Mouse (Mus musculus): ENCODE results near the gene Nfe2l1. TPM values are rescaled to one million over a fixed set of nuclear protein-coding genes. Genes with fewer than 3 reads are reported as not detected.
A peak's percentile ranks its signal among the peaks of the same experiment; 100 is the strongest.

Nfe2l1 gene
- polyA plus RNA-seq, 1 experiment from 2014 or later = 52.6 TPM

DNA sequence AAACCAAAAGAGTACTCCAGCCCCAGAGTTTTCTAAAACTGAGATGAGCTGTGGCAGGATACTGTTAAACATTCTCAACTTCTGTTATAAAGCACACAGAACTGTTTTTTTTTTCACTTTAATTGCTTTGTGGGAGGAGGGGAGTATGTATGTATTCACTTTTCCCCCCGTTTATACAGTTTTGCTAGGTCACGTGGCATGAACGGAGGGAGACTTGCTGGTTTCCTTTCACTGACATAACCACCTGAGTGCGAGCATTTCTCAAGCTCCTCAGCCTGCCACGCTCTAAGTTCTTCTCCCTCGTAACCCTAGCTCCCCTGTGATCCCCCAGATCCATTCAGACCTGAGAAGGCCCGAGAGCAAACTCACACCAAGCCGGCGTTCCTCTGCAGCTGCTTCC is 57.4 kb downstream of the Nfe2l1 start:
- Histone ChIP-seq H3K4me3 (replicated peaks) (no peak overlapping the region), H3K27ac (no peak overlapping the region), H3K4me2 (replicated peaks) (no peak overlapping the region), H3K9me3 (no peaks in the 10 kb centered on the region), H3K4me1 (replicated peaks) (peaks cover 10% of the 10 kb centered on the region), H3K27me3 (replicated peaks) (no peaks in the 10 kb centered on the region), H3K9ac (no peak overlapping the region), H3K36me3 (peaks cover 23% of the 10 kb centered on the region)
- WGBS = 88% methylated on average over 9 of the region's 9 CpGs
- no peak for ATAC-seq

DNA sequence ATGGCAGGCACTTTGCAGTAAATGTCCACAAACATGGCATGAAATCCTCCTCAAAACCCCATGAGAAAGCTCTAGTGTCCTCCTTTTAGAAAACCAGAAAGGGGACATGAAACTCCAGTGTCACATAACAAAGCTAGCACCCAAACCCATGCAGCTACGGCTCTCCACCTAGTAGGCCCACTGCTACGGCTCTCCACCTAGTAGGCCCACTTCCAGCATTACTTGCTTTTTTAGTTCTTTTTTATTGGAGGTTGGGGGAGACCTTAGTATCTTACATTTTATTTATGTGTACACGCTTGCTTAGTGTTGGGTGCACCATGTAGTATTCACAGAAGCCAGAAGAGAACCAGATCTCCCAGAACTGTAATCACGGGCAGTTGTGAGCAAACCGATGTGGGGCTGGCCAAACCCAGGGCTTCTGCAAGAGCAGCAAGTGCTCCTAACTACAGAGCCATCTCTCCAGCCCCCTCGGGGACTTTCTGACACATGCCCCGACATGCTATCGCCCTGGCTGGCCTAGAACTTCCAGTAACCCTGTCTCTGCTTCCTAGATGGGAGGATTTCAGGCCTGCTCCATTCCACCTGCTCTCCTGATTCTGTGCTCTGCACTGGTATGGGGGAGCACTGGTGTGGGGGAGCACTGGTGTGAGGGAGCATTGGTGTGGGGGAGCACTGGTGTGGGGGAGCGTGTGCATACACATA is 58.3 kb downstream of the Nfe2l1 start:
- 96% methylated on average over 9 of the region's 9 CpGs for WGBS
- H3K27me3 ChIP-seq (replicated peaks) = no peaks in the 10 kb centered on the region
- H3K9ac ChIP-seq = no peak overlapping the region
- no peak overlapping the region for H3K4me3 ChIP-seq (replicated peaks)
- H3K9me3 ChIP-seq = no peaks in the 10 kb centered on the region
- no peak for ATAC-seq
- no peak overlapping the region for H3K27ac ChIP-seq
- H3K36me3 ChIP-seq = peaks cover 23% of the 10 kb centered on the region
- H3K4me2 ChIP-seq (replicated peaks) = no peak overlapping the region
- H3K4me1 ChIP-seq (replicated peaks) = peaks cover 5% of the 10 kb centered on the region

GRCm38 (mm10) chr11:96768240-96768639 is 61.5 kb downstream of the Nfe2l1 start:
- Histone ChIP-seq H3K9ac (no peak overlapping the region), H3K36me3 (peaks cover 23% of the 10 kb centered on the region), H3K4me1 (replicated peaks) (peaks cover 7% of the 10 kb centered on the region; the same call in 1 of the 2 replicates), H3K9me3 (no peaks in the 10 kb centered on the region), H3K4me2 (replicated peaks) (no peak overlapping the region), H3K27me3 (replicated peaks) (no peaks in the 10 kb centered on the region), H3K27ac (no peak overlapping the region), H3K4me3 (replicated peaks) (no peak overlapping the region)
- no peak for ATAC-seq
- WGBS = 63% methylated on average over 9 of the region's 9 CpGs

MicroRNAs encoded within 50 kb of the gene (microRNA counts, 519-probe panel; counts per million panel counts)
- 3,851 counts per million, percentile 92 among the panel's probes with 10 or more counts for microRNA mmu-miR-152

Other genes starting within 250 kb of the Nfe2l1 start
- gene Snx11, start 52.4 kb downstream of the Nfe2l1 start, polyA plus RNA-seq (2015; fragmentation: Nextera tagmentation; extraction: Ambion mirVana) = 14.4 and 14.6 TPM in 2 replicates
- gene Cbx1, start 40.8 kb downstream of the Nfe2l1 start, polyA plus RNA-seq (2015; fragmentation: Nextera tagmentation; extraction: Ambion mirVana) = 92.8 and 101 TPM in 2 replicates
- 93.5 and 94.6 TPM in 2 replicates for gene Copz2, start 19.9 kb upstream of the Nfe2l1 start, polyA plus RNA-seq (2015; fragmentation: Nextera tagmentation; extraction: Ambion mirVana)
- 64.2 and 66.7 TPM in 2 replicates for gene Cdk5rap3, start 86.5 kb upstream of the Nfe2l1 start, polyA plus RNA-seq (2015; fragmentation: Nextera tagmentation; extraction: Ambion mirVana)
- gene Prr15l, start 98.1 kb upstream of the Nfe2l1 start, polyA plus RNA-seq (2015; fragmentation: Nextera tagmentation; extraction: Ambion mirVana) = 84.7 and 86.9 TPM in 2 replicates
- gene Pnpo, start 114.0 kb upstream of the Nfe2l1 start, polyA plus RNA-seq (2015; fragmentation: Nextera tagmentation; extraction: Ambion mirVana) = 81.9 and 92.8 TPM in 2 replicates
- gene Sp2, start 153.0 kb upstream of the Nfe2l1 start, polyA plus RNA-seq (2015; fragmentation: Nextera tagmentation; extraction: Ambion mirVana) = 13.3 and 15.1 TPM in 2 replicates
- gene Sp6, start 183.4 kb upstream of the Nfe2l1 start, polyA plus RNA-seq (2015; fragmentation: Nextera tagmentation; extraction: Ambion mirVana) = 0.29 and 0.30 TPM in 2 replicates
- gene Scrn2, start 200.0 kb upstream of the Nfe2l1 start, polyA plus RNA-seq (2015; fragmentation: Nextera tagmentation; extraction: Ambion mirVana) = 18.1 and 21.9 TPM in 2 replicates
- 0.40 and 0.45 TPM in 2 replicates for gene Lrrc46, start 211.4 kb upstream of the Nfe2l1 start, polyA plus RNA-seq (2015; fragmentation: Nextera tagmentation; extraction: Ambion mirVana)
- gene Mrpl10, start 211.6 kb upstream of the Nfe2l1 start, polyA plus RNA-seq (2015; fragmentation: Nextera tagmentation; extraction: Ambion mirVana) = 86.9 and 88.7 TPM in 2 replicates
- 9.1 and 11.1 TPM in 2 replicates for gene Osbpl7, start 220.7 kb upstream of the Nfe2l1 start, polyA plus RNA-seq (2015; fragmentation: Nextera tagmentation; extraction: Ambion mirVana)

Data from intestine, embryonic 15.5 days (tissue).